Mouse (Mus musculus) kidney, adult 9 months (tissue): ENCODE data around the gene Cd247.

Experiments
- DNase-seq: peaks from one replicate; pipeline ENCODE4 v3.0.0; 2022

Cd247 gene

DNA sequence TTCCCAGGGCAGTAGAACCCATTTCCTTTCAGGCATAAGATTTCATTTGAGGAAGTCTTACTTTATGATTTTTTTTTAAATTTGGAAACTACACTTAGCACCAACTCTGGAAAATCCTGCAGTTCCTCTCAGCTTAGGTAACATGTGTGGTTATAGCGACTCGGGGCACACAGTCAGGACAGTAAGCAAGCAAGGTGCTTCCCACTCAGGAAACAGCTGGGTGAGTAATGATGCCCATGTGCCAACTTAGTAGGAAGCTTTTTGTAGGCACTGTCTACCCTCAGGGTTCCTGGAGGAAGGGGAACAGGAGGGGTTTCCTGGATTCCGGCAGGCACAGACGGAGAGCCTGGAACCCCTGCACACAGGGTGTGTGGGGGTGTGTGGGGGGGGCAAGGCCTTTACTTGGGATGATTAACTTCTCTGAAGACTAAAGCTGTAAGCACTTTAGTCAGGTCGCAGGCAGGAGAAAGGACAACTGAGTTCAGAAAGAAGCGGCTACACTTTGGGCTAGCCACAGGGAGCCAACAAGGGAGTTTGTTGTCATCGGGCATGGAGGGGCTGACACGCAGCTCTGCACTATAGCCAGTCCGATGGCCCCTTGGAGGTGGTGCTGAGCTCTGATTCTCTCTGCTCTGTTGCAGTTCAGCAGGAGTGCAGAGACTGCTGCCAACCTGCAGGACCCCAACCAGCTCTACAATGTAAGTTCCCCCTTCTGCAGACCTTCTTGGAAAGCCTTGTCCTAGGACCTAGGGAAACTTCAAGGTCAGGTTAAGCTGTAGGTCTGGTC lies 67.5 kb downstream of the Cd247 start:
- no peak for DNase-seq

DNA sequence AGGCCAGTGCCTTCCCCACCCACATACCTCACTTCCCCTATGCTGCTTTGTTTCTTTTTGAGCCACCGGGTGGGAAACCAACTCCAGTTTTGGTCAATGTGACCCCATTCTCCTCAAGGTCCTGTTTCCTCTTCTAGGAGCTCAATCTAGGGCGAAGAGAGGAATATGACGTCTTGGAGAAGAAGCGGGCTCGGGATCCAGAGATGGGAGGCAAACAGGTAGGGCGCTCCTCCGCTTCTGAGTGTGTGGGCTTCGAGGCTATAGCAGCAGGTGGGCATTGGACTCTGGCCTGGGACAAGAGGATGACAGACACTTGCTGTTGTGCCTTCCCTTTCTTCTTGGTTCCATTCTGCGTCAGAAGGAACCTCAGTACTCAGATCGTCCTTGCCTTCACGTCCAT lies 68.8 kb downstream of the Cd247 start:
- no peak for DNase-seq

DNA sequence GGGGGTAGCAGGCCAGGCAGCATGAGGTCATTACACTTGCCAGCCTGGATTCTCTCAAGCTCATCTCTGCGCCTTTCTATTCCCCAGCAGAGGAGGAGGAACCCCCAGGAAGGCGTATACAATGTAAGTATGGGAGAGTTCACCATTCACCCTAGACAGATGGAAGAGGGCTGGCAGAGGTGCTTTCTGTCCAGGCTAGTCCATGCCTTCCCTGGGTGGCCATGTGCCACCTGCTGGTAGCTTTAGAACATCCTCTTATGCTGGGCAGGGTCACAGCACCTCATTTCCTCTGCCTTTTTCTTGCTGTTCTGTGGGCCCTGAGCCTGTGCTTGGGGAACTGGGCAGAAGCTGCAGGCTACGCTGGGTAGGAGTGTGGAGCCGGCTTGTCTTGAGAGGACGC lies 69.9 kb downstream of the Cd247 start:
- no peak for DNase-seq

DNA sequence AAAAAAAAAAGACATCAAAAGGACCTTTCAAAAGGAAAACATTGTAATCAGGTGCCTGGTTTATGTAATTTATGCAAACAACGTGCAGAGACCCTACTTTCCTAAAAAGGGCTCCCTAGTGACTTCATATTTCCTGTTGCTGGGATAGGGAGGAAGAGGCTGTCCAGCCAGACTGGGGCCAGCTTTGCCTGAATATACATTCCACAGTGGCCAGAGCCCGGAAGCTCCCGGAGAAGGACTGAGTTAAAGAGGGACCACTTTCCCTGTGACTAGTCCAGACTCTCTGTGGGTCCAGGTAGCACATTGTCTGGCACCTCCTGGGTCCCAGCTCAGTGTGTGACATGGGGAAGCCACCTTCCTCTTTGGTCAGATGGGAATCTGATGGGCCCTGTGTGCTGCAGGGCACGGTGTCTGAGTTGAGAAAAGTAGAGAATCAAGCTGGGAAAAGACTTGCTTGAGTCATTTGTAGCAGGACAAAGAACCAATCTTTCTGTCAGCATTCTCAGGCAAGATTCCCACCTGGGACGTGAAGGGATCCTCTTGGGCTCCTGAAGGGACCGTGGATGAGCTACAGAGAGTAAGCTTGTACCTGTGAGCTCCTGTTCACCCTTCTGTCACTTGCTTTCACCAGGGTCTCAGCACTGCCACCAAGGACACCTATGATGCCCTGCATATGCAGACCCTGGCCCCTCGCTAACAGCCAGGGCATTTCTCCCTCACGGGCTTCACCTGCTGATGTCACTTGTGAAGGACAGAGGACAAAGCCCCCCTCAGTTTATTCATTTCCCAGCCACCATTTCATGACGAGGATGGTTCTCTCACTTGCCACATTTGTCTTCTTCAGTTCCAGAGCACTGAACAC lies 72.1 kb downstream of the Cd247 start:
- DNase-seq: no peak

DNA sequence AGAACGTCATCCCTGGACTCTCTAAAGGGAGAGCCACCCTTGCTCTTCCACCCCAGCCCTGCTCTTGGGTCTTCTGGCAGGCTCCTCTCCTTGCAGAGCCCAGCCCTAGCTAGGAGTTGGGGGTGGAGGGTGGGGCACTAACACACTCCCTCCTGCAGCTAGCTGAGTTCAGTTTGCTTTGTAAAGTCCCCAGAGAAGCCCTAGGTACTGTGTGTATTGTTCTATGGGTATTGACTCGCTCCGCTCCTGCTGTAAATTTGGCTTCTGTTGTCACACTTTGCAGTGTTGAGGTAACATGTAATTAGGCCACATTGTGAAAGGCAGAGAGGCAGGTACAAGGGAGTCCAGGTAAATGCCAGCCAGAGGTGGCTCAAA lies 72.7 kb downstream of the Cd247 start:
- DNase-seq: no peak

DNA sequence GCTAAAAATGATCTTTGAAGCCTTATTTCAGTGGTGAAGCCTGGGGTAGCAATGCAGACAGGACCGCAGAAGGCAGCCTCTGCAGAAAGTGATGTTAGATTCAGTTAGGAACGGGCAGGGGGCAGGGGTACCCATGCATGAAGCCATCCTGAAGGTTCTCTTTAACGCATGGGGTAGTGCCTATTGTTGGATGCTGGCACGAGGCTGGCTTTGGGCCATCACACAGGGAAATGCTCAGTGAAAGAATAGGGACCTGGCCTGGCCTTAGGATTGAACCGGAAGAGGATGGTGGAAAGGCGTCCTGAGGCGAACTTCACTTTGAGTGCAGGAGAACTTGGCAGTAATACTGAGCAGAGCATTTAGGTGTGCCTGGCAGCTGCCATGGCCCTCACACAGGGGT lies 73.6 kb downstream of the Cd247 start:
- no peak for DNase-seq

DNA sequence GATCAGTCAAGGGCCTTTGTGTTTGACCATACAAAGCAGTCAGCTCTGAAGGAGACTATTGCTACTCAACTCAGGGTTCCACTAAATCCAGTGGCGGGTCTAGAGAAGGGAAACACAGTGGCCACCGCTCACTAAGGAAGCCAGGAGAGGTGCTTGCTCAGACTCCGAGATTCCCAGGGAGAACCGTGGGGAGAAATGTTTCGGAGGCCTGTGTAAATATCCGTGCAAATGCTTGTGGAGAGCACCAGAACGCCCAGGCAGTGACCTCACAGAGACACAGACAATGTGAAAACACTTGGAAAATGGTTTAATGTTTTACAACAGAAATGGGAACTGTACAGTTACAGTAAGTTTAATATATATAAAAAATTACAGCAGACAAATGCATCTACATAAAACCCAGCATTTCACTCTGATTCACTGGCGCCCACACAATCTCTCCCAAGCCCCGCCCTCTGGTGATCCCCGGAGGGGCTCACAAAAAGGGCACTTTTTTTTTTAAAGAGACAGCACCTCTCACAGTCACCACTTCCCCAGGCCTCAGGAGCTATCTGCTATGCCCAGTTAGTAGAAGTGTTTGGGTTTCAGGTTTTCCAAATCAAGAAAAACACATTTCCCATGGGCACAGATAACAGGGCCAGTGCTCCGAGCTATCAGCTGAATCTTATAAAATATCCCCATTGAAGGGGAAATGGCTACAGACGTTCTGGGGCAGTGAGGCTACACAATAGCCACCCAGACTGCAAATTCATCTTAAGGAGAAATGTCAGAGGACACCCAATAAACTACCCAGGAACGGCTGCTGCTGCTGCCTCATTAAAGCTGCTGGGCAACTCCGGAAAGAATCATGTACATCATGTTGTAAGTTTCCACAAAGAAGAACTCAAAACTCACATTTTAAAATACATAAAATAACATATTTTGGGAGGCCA lies 76.6 kb downstream of the Cd247 start:
- DNase-seq: no peak

DNA sequence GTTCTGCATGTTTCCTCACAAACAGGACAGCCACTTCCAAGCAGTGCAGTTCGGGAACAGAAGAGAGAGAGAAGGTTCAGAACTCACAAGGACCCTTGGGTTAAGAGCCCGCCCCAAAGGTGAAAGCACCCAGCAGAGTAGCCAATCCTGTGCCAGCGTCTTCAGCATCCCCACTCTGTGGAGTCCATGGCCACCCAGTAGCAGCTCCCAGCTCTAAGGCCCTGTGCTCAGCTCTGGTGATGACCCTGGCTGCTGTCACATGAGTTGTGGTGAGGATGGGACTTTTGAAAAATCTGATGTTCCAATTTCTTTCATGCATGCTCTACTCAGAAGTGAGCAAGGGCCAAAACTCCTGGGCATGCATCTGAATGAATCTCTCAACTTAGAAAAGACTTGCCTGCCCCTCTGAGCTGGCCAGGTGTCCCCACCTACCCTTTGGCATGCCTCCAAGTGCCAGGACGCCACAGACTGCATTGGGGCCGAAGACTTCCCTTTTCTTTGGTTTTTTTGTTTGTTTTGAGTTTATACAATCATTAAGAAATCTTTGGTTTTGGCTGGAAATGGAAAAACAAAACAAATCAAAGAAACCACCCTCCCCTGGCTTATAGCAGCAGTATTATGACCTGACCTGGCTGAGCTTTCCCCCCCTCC lies 78.3 kb downstream of the Cd247 start:
- DNase-seq: no peak

DNA sequence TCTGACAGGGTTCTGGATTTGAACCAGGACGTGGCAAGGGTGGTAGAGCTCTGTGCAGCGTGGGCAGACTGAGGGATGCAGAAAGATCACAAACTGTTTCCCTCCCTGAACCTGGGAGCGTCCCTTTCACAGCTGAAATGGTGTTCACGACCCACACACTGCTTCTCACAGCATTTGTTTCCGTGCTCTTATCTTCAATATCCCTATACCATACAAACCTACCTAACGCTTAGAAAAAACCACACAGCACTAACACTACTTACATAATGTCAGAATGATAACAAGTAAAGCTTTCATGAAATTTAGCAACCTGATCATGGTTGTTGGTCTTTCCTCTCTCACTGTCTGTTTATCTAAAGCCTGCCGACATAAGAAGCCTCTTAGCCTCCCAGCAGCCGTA lies 80.2 kb downstream of the Cd247 start:
- DNase-seq: no peak

DNA sequence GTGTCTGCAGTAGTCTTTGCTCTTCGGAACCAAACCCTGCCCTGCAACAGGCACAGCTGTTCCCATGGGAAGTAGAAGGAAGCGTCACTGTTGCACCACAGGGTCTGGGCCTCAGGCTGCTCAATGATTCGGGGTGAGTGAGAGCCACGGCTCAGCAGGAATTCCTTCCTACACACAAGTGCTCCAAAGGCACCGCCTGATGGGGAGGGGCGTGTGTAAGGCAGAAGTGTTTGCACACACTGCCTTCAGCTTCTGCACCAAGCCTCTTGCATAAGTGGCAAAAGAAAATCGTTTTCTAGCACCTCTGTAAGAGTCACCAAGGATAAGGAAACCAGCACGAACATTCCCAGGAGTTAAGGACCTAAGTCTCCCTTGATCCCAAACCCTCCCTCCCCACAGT lies 86.2 kb downstream of the Cd247 start:
- no peak for DNase-seq

DNA sequence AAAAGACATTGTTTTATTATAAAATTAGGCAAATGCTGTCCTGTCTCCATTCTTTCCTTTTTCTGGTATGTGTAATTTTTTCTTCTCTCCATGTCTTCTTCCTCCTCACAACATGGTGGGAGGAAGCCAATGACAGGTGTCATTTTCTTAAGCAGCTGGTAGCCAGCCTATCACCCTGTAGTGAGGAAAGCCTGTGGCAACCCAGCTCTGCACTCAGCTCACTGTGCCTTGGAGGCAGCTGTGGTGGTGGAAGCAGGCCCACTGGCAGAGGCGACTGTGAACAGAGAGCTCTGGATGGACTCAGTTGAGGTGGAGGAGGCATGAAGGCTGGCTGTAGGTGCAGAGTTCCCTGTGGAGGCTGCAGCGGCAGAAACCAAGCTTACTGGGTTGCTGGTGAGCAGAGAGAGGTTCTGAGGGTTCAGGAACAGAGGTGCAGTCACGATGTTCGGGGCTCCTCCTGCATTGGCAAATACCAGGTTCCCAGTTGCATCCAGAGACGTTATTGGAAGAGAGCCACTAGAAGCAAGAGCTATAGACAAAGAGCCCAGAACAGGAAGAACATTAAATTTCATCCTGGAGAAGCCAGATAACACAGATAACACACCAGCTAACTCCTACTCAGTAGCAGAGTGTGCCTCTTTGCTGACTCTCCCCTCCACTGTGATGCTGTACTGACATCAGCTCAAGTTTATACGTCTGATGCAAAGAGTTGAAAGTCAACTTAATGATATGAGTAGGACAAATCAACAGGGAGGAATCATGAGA lies 87.2 kb downstream of the Cd247 start:
- no peak for DNase-seq

DNA sequence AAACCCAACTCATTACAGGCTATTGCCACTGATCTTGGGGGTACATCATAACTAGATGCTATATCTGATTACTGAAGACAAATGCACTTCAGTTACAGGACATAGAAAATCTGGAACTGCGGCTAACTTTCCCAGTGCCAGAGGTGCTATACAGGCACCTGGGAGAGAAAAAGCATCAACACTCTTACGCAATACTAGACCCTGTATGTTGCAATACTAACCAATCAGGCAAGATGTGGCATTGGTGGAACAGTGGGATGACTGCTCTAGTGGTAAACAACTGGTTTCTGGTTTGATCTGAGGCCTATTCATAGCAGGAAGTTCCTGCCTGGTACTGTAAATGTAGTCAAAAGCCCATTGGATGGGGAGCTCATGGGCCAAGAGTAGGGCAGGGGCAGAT lies 90.3 kb downstream of the Cd247 start:
- no peak for DNase-seq

DNA sequence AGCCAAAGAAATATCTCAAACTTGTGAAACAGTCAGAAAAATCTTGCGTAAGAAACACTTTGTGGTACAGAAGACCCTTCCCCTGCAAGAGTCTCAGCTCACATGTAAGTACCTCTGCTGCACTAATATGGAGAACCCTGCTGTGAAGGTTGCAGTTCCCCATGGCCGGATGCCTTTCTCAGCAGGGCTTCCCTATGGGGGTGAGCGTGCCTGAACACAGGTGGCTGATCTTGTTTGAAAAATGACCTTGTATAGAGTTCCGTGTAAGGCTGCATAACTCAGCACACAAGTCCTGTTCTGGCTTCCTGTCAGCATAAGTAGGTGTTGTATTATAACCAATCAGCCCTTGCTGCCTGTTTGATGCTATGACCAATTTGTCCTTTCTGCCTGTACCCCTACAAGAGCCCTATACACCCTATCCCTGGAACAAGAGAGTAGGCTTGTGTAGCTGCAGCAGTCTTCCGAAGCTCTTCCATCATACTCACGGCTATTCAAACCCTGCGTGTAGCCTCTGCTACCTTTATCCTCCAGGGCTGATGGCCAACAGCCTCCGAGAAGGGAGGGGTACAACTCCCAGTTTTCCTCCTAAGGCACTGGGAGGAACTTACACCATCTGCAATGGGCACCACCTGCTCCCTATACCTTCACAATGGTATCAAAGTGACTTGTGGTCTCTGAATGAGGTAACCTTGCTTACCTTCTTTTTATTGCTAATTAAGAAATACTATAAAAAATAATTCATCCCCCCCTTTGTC lies 93.8 kb downstream of the Cd247 start:
- DNase-seq: no peak

DNA sequence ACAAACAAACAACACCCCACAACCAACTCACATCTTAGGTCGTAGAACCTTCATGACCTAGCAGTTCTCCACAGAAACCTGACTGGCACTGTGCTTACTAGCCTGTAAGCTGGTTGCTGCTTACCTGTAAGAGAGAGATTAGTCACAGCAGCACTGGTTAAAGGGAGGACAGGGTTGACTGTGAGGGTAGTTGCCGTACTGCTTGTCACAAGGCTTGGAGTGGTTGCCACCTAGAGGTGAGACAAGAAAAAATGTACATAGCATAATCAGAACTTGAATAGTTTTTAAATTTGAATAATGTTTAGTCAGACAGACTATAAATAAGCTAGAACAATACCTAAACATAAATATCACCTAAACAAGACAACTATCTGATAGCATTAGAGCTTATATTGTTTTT lies 103.2 kb downstream of the Cd247 start:
- DNase-seq: no peak

DNA sequence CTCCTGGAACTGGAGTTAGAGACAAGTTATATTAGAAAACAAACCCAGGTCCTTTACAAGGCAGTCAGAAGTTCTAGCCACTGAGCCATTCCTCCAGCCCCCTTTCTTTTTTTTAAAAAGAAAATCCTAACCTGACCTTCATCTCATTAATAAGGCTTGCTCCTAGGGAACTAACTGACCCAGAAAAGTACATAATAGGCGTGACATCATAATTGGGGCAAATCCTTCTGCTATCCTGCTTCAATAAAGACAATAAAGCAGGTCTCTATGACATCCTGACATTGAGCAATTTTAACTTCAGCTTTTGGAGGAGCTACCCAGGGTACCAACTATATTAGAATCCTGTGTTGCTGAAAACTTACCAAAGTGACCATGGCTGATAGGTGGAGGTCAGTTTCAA lies 115.1 kb downstream of the Cd247 start:
- DNase-seq: no peak

DNA sequence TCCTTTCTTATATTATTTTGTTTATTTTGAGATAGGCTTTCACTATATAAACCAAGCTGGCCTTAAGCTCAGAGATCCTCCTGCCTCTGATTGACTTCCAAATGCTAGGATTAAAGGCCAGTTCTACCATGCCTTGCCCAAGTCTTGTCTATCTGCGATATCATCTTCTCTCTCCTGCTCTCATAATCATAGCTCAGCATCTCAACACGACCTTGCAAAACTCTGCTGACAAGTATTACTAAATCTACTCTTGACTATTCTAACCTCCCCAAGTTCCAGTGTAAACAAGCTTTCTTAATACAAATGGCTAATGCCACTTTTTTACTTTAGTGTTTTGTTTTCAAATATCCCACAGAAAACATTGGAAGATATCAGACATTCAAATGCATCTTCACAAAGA lies 119.7 kb downstream of the Cd247 start:
- no peak for DNase-seq

DNA sequence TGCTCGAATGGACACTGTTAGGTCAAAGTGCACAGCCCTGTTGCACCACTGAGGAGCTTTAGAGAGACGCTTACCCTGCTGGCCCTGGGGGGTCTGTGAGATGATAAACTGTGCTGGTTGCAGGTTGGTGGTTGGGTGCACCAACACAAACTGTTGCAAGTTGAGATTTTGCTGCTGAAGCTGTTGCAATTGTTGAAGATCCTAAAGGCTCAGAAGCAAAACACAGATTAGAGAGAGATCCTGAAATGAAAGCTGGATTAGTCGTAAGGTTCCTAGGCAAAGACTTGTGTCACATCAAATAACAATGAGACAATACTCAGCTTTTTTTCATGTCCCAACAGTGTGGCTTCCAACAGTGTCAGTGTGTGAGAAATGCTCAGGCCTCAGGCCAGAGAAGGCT lies 120.3 kb downstream of the Cd247 start:
- no peak for DNase-seq

DNA sequence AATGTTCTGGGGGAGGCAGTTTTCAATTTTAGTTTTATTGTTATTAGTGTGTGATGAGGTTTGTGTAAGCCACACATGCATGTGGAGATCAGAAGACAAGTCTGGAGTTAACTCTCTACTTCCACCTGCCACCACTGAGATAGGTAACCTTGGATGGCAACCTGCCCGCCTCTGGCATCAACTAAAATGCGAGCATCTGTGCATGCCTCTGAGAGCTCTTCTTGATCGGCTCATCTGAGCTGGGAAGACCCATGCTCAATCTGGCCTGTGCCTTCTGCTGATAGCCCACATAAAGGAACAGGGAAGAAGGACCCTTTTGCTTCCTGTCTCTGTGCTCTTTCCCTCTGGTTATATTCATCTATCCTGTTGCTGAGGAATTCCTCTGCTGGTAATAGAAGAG lies 121.0 kb downstream of the Cd247 start:
- DNase-seq: no peak

DNA sequence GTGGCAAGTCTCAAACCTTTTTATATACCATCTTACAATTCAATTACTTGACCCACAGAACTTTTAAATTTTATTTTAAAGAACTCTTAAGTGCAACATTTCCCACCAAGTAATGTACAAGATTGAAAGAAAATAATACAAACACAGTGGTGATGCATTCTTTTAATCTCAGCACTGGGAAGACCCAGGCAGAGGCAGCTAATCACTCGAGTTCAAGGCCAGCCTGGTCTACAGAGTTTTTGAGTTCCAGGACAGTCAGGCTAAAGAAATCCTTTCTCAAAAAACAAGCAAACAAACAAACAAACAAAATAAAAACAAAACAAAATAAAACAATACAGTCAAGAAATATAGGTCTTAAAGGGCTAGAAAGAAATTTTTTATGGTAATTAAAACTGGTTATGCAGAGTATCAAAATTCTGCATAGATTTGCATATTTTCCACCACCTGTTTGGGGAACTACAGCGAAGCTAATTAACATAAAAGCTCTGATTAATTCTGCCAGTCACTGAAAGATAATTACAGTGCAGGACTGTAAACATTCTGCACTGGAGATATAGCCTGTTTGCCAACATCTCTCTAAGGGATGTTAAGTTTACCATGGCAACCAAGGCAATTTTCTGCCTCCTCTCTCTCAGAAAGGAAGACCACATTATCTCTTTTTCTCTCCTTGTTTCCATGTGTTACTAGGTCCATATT lies 125.4 kb downstream of the Cd247 start:
- DNase-seq: no peak

DNA sequence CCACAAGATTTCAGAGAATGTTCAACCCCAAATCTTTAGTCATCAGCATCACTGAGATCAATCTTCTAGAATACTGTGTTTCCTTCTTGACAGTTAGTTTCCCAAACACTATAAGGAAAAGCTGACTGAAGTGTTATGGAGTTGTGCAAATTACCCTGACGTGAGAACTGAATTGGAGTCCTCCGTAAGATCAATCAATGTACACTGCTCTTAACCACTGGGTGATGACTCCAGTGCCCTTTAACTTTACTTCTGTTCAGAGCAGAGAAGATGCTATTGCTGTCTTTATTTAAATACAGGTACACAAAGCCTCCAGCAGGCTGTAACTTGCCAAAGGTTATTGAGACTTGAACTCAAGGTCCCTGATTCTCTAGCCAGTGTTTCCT lies 125.9 kb downstream of the Cd247 start:
- DNase-seq: no peak

DNA sequence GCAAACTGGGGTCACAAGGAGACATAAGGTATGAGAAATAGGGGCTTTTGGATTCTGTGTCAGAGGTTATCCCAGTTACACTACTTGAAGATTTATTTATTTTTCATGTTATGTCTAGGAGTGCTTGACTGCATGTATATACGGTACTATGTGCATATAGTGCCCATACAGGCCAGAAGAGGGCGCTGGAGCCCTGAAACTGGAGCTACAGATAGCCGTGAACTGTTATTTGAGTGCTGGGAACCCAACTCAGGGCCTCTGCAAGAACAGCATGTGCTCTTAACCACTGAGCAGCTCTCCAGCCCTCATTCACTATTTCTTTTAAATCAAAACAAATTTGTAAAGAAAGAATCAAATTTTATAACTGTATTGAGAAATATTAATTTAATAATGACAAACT lies 132.5 kb downstream of the Cd247 start:
- no peak for DNase-seq
